Mouse (Mus musculus) liver, embryonic 14.5 days (tissue): Measurements from ENCODE around the gene Rasgrf1.

Source experiments
- CTCF ChIP-seq: IDR thresholded peaks from 2 replicates; pipeline ENCODE4 v1.5.1; 2016; ENCODE audit warnings: antibody characterized with exemption, low read depth, control low read depth
- EP300 ChIP-seq: IDR thresholded peaks from 2 replicates; pipeline ENCODE4 v1.6.1; 2016; ENCODE audit warnings: antibody characterized with exemption, low read depth

- TF ChIP-seq EP300 (no peak), CTCF (no peak)
Measured at GRCm38 (mm10) chr9:89881552-89881951, 28.2 kb upstream of the Rasgrf1 start.
